Mouse (Mus musculus) hindbrain, embryonic 11.5 days (tissue): ENCODE results near the gene Etv6. TPM values are rescaled to one million over a fixed set of nuclear protein-coding genes. Genes with fewer than 3 reads are reported as not detected.

ENCODE experiments used
- ATAC-seq: fragments of 200-750 bp; cut with Nextera tagmentation; 2 replicates; pipeline ENCODE4 v1.8.0; 2017; ENCODE audit warnings: mild to moderate bottlenecking, moderate TSS enrichment, moderate library complexity; ENCODE audit not compliant: low FRiP score
- DNase-seq: peaks from one replicate; pipeline ENCODE4 v3.0.0-alpha.2; 2015; ENCODE audit warnings: low spot score
- H3K27ac ChIP-seq: fragments of 300-500 bp; sonication (generic); 2 replicates; pipeline ENCODE4 v1.5.1; 2014; ENCODE audit warnings: mild to moderate bottlenecking, low read depth, low read length
- H3K27me3 ChIP-seq: fragments of 300-500 bp; sonication (generic); 2 replicates; pipeline ENCODE4 v1.6.1; 2014; ENCODE audit warnings: mild to moderate bottlenecking, low read length, moderate library complexity, mixed read lengths; ENCODE audit not compliant: control insufficient read depth, insufficient read depth
- H3K36me3 ChIP-seq: fragments of 300-500 bp; sonication (generic); 2 replicates; pipeline ENCODE4 v1.6.1; 2014; ENCODE audit warnings: mild to moderate bottlenecking, low read length, moderate library complexity, mixed read lengths; ENCODE audit not compliant: control insufficient read depth, insufficient read depth
- H3K4me1 ChIP-seq: fragments of 300-500 bp; sonication (generic); replicated peaks from 2 replicates; pipeline ENCODE4 v1.6.1; 2014; ENCODE audit warnings: low read length, mixed read lengths; ENCODE audit not compliant: control insufficient read depth, insufficient read depth
- H3K4me2 ChIP-seq: fragments of 300-500 bp; sonication (generic); replicated peaks from 2 replicates; pipeline ENCODE4 v1.6.1; 2014; ENCODE audit warnings: mild to moderate bottlenecking, low read depth, low read length
- H3K4me3 ChIP-seq: fragments of 300-500 bp; sonication (generic); 2 replicates; pipeline ENCODE4 v1.5.1; 2014; ENCODE audit warnings: low read depth, low read length
- H3K9ac ChIP-seq: fragments of 300-500 bp; sonication (generic); 2 replicates; pipeline ENCODE4 v1.6.1; 2014; ENCODE audit warnings: low read depth, low read length
- H3K9me3 ChIP-seq: fragments of 300-500 bp; sonication (generic); 2 replicates; pipeline ENCODE4 v1.6.1; 2016; ENCODE audit warnings: low read length; ENCODE audit not compliant: control insufficient read depth
- whole genome bisulfite sequencing: fragments of 180-500 bp; shearing (Covaris S2); extraction: QIAGEN DNeasy Blood & Tissue Kit; methylation state at CpG from one replicate; pipeline ENCODE4 v1.1.7; 2014; 5-methylcytosine and 5-hydroxymethylcytosine counted together
- polyA plus RNA-seq: library from polyadenylated mRNA; unstranded; fragments of >200 nt; fragmentation: Nextera tagmentation; extraction: Ambion mirVana; gene quantifications from 2 replicates; pipeline ENCODE4 v1.2.1, GENCODE M21; 2014

Etv6 gene
- polyA plus RNA-seq, 1 experiment from 2014 or later, result 13.0 TPM

DNA sequence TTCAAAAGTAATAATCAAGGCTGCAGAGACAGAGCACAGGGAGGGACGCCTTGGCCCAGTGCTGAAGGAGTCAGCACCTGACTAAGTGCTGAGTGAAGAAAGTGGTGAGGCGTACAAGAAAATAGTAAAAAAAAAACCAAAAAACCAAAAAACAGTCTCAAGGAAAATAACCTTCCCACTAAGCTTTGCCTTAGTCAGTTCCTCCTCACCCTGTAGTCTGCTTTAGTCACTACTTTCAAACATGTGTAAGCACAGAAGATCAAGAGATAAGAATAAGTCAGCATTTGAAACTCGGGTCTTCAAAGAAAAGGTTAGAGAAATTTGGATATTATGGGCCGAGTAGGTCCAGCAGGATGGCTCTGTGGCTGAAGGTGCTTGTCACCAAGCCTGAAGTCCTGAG lies 52.2 kb downstream of the Etv6 start:
- 85% methylated on average over 4 of the region's 4 CpGs for WGBS

GRCm38 (mm10) chr6:134089671-134090377 lies 54.3 kb downstream of the Etv6 start:
- Histone ChIP-seq H3K4me1 (no peaks in the 10 kb centered on the region), H3K27me3 (no peaks in the 10 kb centered on the region), H3K4me2 (no peak overlapping the region), H3K27ac (no peak overlapping the region), H3K4me3 (no peak overlapping the region), H3K9me3 (no peaks in the 10 kb centered on the region), H3K9ac (no peak overlapping the region), H3K36me3 (no peaks in the 10 kb centered on the region)
- ATAC-seq (no peak), DNase-seq (no peak)
- 79% methylated on average over 7 of the region's 7 CpGs for WGBS

More for the DNA sequence above, 52.2 kb downstream of the Etv6 start:
- no peaks in the 10 kb centered on the region for H3K9me3 ChIP-seq
- ATAC-seq (no peak), DNase-seq (no peak)
- H3K36me3 ChIP-seq, result no peaks in the 10 kb centered on the region
- no peaks in the 10 kb centered on the region for H3K4me1 ChIP-seq
- H3K27me3 ChIP-seq, result no peaks in the 10 kb centered on the region
- no peak overlapping the region for H3K4me3 ChIP-seq
- no peak overlapping the region for H3K9ac ChIP-seq
- H3K27ac ChIP-seq, result no peak overlapping the region
- no peak overlapping the region for H3K4me2 ChIP-seq

DNA sequence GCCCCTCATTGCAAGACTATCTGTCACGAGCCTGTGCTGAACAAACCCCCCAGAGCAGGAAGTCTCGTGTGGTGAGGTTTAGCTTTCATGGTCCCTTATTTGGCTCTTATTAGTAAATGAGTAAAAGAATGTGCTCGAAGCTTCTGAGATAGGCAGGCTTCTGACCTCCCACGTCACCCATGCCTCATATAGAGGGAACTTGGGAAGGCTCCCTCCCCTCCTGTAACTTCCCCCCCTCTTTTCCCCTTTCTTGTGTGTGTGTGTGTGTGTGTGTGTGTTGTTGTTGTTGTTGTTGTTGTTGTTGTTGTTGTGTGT lies 54.8 kb downstream of the Etv6 start:
- Histone ChIP-seq H3K36me3 (no peaks in the 10 kb centered on the region), H3K27me3 (no peaks in the 10 kb centered on the region), H3K4me1 (no peaks in the 10 kb centered on the region), H3K9me3 (no peaks in the 10 kb centered on the region), H3K4me2 (no peak overlapping the region), H3K9ac (no peak overlapping the region), H3K4me3 (no peak overlapping the region), H3K27ac (no peak overlapping the region)
- no peak for ATAC-seq
- WGBS, result 74% methylated on average over 4 of the region's 4 CpGs
- DNase-seq, result no peak

- 93% methylated on average over 4 of the region's 4 CpGs for WGBS
- DNase-seq (no peak), ATAC-seq (no peak)
- Histone ChIP-seq H3K4me2 (no peak overlapping the region), H3K9ac (no peak overlapping the region), H3K9me3 (no peaks in the 10 kb centered on the region), H3K4me3 (no peak overlapping the region), H3K27ac (no peak overlapping the region), H3K36me3 (no peaks in the 10 kb centered on the region), H3K4me1 (no peaks in the 10 kb centered on the region), H3K27me3 (no peaks in the 10 kb centered on the region)
Observed at GRCm38 (mm10) chr6:134090875-134091274, 55.4 kb downstream of the Etv6 start.

DNA sequence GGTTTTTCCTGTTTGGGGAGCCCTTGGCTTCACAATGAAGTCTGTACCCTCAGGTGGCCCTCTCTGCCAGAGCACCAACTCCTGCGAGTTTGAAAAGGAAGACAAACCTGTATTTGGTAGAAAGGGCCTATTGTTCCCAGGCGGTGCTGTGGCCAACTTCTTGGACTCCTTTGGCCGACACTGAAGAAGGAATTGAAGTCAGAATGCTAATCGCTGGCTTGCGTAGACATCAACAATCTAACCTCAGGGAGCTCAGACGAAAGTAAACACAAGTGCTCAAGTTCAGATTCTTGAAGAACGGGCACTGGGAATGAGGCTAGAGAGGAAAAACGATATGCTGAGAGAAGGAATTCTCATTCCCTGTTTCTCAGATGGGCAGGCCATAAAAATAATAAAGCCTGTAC lies 55.9 kb downstream of the Etv6 start:
- Histone ChIP-seq H3K4me1 (no peaks in the 10 kb centered on the region), H3K4me2 (no peak overlapping the region), H3K27me3 (no peaks in the 10 kb centered on the region), H3K36me3 (no peaks in the 10 kb centered on the region), H3K27ac (no peak overlapping the region), H3K9me3 (no peaks in the 10 kb centered on the region), H3K4me3 (no peak overlapping the region), H3K9ac (no peak overlapping the region)
- peak; percentile 11 for DNase-seq
- ATAC-seq, result no peak
- 64% methylated on average over 8 of the region's 8 CpGs for WGBS

- Histone ChIP-seq H3K4me2 (no peak overlapping the region), H3K4me1 (no peaks in the 10 kb centered on the region), H3K9me3 (no peaks in the 10 kb centered on the region), H3K36me3 (no peaks in the 10 kb centered on the region), H3K27me3 (no peaks in the 10 kb centered on the region), H3K9ac (no peak overlapping the region), H3K27ac (no peak overlapping the region), H3K4me3 (no peak overlapping the region)
- WGBS, result 95% methylated on average over 5 of the region's 5 CpGs
- ATAC-seq (no peak), DNase-seq (no peak)
Observed at GRCm38 (mm10) chr6:134094066-134094465, 58.6 kb downstream of the Etv6 start.

- H3K4me3 ChIP-seq, result no peak overlapping the region
- H3K36me3 ChIP-seq, result no peaks in the 10 kb centered on the region
- no peak overlapping the region for H3K4me2 ChIP-seq
- H3K9ac ChIP-seq, result no peak overlapping the region
- H3K4me1 ChIP-seq, result no peaks in the 10 kb centered on the region
- H3K27ac ChIP-seq, result no peak overlapping the region
- 94% methylated on average over 8 of the region's 8 CpGs for WGBS
- DNase-seq (no peak), ATAC-seq (no peak)
- H3K27me3 ChIP-seq, result no peaks in the 10 kb centered on the region
- no peaks in the 10 kb centered on the region for H3K9me3 ChIP-seq
Observed at GRCm38 (mm10) chr6:134094620-134095019, 59.1 kb downstream of the Etv6 start.

- ATAC-seq (0 out of 2 replicates have a peak, but pooled peaks have one; percentile 25), DNase-seq (no peak)
- Histone ChIP-seq H3K9ac (no peak overlapping the region), H3K27ac (no peak overlapping the region), H3K4me1 (no peaks in the 10 kb centered on the region), H3K4me3 (no peak overlapping the region), H3K27me3 (no peaks in the 10 kb centered on the region), H3K36me3 (no peaks in the 10 kb centered on the region), H3K9me3 (no peaks in the 10 kb centered on the region), H3K4me2 (no peak overlapping the region)
- WGBS, result 80% methylated on average over 4 of the region's 4 CpGs
Observed at GRCm38 (mm10) chr6:134095582-134095981, 60.1 kb downstream of the Etv6 start.

DNA sequence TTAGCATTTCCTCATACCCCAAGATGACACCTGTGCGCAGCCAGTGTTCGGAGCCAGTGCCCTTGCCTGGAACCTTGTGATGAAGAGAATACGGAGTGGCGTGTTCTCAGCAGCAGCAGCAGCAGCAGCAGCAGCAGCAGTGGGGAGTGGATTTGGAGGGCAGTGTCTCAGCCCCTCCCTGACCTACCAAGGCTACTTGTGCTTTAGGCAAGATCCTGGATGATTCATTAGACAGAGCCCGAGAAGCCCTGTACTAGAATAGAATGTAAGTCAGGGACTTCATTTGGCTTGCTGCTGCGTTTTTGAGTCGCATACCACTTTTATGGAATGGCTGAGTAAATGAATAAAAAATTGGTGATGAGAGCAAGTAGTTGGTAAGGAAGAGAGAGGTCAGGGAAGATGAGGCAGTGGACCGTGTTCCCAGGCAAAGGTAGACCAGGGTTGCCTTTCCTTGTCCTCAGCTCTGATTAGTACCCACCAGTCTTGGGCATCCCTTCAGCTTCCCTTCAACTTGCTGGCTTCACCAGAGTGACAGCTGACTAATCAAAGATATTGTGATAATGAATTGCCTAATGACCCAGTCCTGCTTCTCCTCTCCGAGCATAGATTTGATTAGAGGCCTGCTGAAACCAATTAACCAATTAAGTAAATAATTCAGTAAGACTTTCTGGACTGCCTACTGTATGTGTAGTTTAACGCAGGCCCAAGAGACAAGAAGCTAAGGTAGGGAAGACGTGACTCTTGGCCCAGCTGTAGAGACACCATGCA lies 64.7 kb downstream of the Etv6 start:
- Histone ChIP-seq H3K4me3 (no peak overlapping the region), H3K36me3 (no peaks in the 10 kb centered on the region), H3K4me1 (no peaks in the 10 kb centered on the region), H3K9me3 (no peaks in the 10 kb centered on the region), H3K4me2 (no peak overlapping the region), H3K9ac (no peak overlapping the region), H3K27me3 (no peaks in the 10 kb centered on the region), H3K27ac (no peak overlapping the region)
- WGBS, result 94% methylated on average over 11 of the region's 11 CpGs
- DNase-seq (no peak), ATAC-seq (no peak)
